Mouse (Mus musculus) kidney, embryonic 16.5 days (tissue): ENCODE data around the gene Fgfr2. TPM values are rescaled to one million over a fixed set of nuclear protein-coding genes. Genes with fewer than 3 reads are reported as not detected.
A peak's percentile ranks its signal among the peaks of the same experiment; 100 is the strongest.

Experiments
- ATAC-seq: fragments of 200-750 bp; cut with Nextera tagmentation; 2 replicates; pipeline ENCODE4 v1.8.0; 2017; ENCODE audit warnings: moderate TSS enrichment; ENCODE audit not compliant: low FRiP score, low TSS enrichment
- H3K27ac ChIP-seq: fragments of 300-500 bp; sonication (generic); 2 replicates; pipeline ENCODE4 v1.5.1; 2014; ENCODE audit warnings: low read length
- H3K27me3 ChIP-seq: fragments of 300-500 bp; sonication (generic); 2 replicates; pipeline ENCODE4 v1.6.1; 2014; ENCODE audit warnings: low read length, control low read depth, mixed read lengths; ENCODE audit not compliant: insufficient read depth
- H3K36me3 ChIP-seq: fragments of 300-500 bp; sonication (generic); 2 replicates; pipeline ENCODE4 v1.6.1; 2014; ENCODE audit warnings: low read length, control low read depth, mixed read lengths; ENCODE audit not compliant: insufficient read depth
- H3K4me1 ChIP-seq: fragments of 300-500 bp; sonication (generic); 2 replicates; pipeline ENCODE4 v1.6.1; 2014; ENCODE audit warnings: low read length, control low read depth, mixed read lengths; ENCODE audit not compliant: insufficient read depth
- H3K4me2 ChIP-seq: fragments of 300-500 bp; sonication (generic); replicated peaks from 2 replicates; pipeline ENCODE4 v1.6.1; 2014; ENCODE audit warnings: low read depth, low read length
- H3K4me3 ChIP-seq: fragments of 300-500 bp; sonication (generic); 2 replicates; pipeline ENCODE4 v1.5.1; 2014; ENCODE audit warnings: mild to moderate bottlenecking, low read length
- H3K9ac ChIP-seq: fragments of 300-500 bp; sonication (generic); replicated peaks from 2 replicates; pipeline ENCODE4 v1.6.1; 2014; ENCODE audit warnings: low read length
- H3K9me3 ChIP-seq: fragments of 300-500 bp; sonication (generic); 2 replicates; pipeline ENCODE4 v1.6.1; 2016; ENCODE audit warnings: low read length, control low read depth
- WGBS: fragments of 180-500 bp; shearing (Covaris S2); extraction: QIAGEN DNeasy Blood & Tissue Kit; methylation state at CpG from one replicate; pipeline ENCODE4 v1.1.7; 2014; 5-methylcytosine and 5-hydroxymethylcytosine counted together
- polyA plus RNA-seq: library from polyadenylated mRNA; unstranded; fragments of >200 nt; fragmentation: Nextera tagmentation; extraction: Ambion mirVana; gene quantifications from 2 replicates; pipeline ENCODE4 v1.2.1, GENCODE M21; 2015

Fgfr2 gene
- polyA plus RNA-seq, 1 experiment from 2014 or later: 118 TPM

DNA sequence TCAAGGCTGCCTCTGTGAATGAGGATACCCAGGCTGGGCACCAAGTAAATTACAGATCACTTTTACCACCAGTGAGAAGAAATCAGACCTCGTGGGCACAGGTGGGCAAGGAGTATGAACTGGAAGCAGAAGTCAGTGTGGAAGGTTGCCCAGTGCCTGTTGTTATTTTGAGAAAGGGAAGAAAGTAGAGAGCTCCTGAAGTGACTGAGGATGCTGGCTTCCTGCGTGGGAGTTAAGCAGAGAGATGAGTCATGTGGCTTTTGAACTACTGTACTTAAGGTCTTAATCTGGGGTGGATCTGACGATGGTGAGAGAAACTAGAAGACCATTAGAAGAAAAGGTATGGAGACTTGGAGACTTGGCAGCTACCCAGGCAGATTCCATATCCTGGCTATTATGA is 2236.9 kb downstream of the Fgfr2 start:
- ATAC-seq: no peak
- no peaks in the 10 kb centered on the region for H3K27me3 ChIP-seq
- peaks cover 22% of the 10 kb centered on the region for H3K36me3 ChIP-seq
- no peaks in the 10 kb centered on the region for H3K9me3 ChIP-seq
- H3K4me3 ChIP-seq: no peak overlapping the region
- no peak overlapping the region for H3K9ac ChIP-seq
- WGBS: 77% methylated on average over 3 of the region's 3 CpGs
- H3K4me2 ChIP-seq: no peak overlapping the region
- no peak overlapping the region for H3K27ac ChIP-seq
- no peaks in the 10 kb centered on the region for H3K4me1 ChIP-seq

DNA sequence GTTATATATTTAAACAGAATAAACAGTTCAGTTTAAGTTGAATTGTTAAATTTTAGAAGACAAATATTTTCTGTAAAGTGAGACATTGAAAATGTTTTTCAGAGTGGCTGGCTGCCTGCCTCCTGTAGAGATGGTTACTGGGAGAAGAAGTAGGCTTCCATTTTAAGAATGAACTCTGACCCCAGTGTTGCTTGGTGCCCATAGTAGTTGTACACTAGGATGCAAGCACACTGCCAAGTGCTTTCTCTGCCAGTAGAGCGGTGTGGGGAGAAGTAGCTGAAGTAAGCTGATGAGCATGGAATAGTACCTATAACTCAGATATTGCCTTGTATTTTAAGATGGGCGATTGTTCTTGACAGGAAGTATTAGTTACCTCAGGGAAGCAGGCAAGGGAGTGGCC is 2239.0 kb downstream of the Fgfr2 start:
- Histone ChIP-seq H3K4me1 (no peaks in the 10 kb centered on the region), H3K9me3 (no peaks in the 10 kb centered on the region), H3K27ac (no peak overlapping the region), H3K9ac (no peak overlapping the region), H3K4me2 (no peak overlapping the region), H3K36me3 (peaks cover 29% of the 10 kb centered on the region), H3K27me3 (no peaks in the 10 kb centered on the region), H3K4me3 (no peak overlapping the region)
- WGBS: 89% methylated on average over 2 of the region's 2 CpGs
- no peak for ATAC-seq

- peak overlapping the region; percentile 30 for H3K4me3 ChIP-seq
- no peak overlapping the region; the same call in 1 of the 2 replicates for H3K9ac ChIP-seq
- peaks cover 22% of the 10 kb centered on the region for H3K4me1 ChIP-seq
- no peaks in the 10 kb centered on the region for H3K9me3 ChIP-seq
- peak overlapping the region; percentile 62 for H3K4me2 ChIP-seq
- H3K27ac ChIP-seq: peak overlapping the region; percentile 5; the same call in 1 of the 2 replicates
- WGBS: 56% methylated on average over 3 of the region's 3 CpGs
- no peaks in the 10 kb centered on the region for H3K36me3 ChIP-seq
- ATAC-seq: no peak
- no peaks in the 10 kb centered on the region for H3K27me3 ChIP-seq
These were observed 2255.9 kb downstream of the Fgfr2 start for GRCm38 (mm10) chr7:130867256-130867655.

DNA sequence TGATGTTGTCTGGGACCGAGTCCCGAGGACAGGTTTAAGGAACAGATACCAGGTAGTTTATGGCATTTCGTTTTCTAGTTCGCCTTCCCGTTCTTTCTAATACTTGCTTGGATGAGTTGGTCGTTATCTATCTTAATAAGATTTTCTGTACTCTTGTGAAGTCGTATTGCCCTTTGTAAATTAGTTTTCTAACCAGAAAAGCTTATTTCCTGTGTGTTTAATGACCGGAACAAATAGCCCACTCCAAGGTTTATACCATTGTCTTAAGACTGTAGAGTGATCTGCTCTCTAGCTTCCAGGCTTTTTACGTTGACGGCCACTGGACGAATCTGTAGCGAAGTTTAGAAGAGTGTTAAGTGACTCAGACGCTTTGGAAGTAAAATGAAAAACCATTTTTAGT is 2256.5 kb downstream of the Fgfr2 start:
- no peaks in the 10 kb centered on the region for H3K36me3 ChIP-seq
- peaks cover 22% of the 10 kb centered on the region for H3K4me1 ChIP-seq
- H3K27me3 ChIP-seq: no peaks in the 10 kb centered on the region
- ATAC-seq: no peak
- H3K4me2 ChIP-seq: peak overlapping the region; percentile 62
- peak overlapping the region; percentile 65 for H3K27ac ChIP-seq
- WGBS: under 1% methylated on average over 13 of the region's 13 CpGs
- no peaks in the 10 kb centered on the region for H3K9me3 ChIP-seq
- peak overlapping the region; percentile 81 for H3K9ac ChIP-seq
- peak overlapping the region; percentile 70 for H3K4me3 ChIP-seq

DNA sequence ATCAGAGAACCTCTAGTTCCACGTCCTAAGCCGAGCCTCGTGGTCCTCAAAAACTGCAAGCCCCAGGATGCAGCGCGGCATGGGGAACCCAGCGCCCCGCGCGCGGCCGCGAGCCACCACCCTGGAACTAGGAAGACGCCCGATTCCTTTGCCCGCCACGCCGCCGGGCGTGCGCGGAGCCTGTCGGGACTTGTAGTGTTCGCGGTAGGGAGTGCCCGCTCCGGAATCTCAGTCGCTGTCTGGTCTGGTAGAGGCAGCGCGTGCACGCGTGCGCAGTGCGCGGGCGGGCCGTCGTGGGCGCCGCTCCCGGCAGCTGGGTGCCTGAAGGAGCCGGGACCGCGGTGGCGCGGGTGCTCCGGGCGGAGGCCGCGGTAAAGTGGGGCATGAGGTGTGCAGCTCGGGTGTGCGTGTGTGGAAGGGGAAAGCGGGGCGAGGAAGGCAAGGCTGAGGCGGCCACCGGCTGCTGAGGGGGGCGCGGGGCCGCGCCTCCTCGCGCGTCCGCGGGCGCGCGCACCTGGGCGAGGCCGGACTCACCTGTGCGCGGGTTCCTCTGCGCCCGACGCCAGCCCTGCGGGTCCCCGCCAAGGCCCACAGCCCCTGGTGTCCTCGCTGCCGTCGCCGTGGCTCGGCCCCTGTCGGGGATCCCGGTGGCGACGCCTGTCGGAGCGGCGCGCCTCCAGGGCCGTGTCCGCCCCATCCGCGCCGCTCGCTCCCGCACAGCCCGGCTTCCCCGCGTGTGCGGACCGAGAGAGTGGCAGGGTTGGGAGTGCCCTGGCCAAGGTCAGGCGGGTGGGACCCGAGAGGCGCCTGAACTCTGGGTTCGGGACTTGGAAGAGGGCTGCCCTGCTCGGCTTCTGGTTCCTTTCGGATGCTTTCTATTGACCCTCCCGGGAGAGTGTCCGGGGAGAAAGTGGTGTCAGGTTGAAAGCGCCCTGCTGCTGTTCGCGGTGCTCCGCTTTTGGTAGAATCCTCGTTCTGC is 2257.2 kb downstream of the Fgfr2 start, which contains the start of gene Plekha1:
Gene Plekha1 (plus strand): TSS at position 144 of the 979 bp plus-strand sequence.
- H3K4me2 ChIP-seq: peak within 1 kb of the TSS; percentile 62
- ATAC-seq: peak; percentile 99
- H3K4me3 ChIP-seq: peak within 1 kb of the TSS; percentile 70
- H3K4me1 ChIP-seq: peaks cover 23% of the 10 kb centered on the region
- WGBS: under 1% methylated on average over 111 of the region's 114 CpGs
- no peaks in the 10 kb centered on the region for H3K36me3 ChIP-seq
- no peaks in the 10 kb centered on the region for H3K9me3 ChIP-seq
- peak within 1 kb of the TSS; percentile 65 for H3K27ac ChIP-seq
- H3K9ac ChIP-seq: peak within 1 kb of the TSS; percentile 81
- no peaks in the 10 kb centered on the region for H3K27me3 ChIP-seq

DNA sequence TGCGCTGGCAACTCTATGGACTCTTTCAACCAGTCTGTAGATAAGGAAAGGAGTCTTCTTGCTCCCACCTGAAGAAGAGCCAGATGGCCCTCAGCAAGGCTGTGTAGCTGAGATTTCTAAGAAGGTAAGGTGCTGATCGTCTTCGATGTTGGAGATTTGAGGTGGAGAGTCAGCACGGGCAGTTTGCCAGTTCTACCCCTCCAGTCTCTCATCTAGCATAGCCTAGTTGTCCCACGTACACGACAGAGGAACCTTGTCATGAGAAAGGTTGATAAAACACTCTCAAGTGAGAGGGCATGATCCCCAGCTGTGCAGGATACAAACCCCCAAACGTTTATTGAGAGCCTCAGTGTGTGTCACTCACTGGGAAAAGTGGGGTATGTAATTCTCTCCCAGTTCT is 2258.4 kb downstream of the Fgfr2 start:
- 75% methylated on average over 7 of the region's 7 CpGs for whole genome bisulfite sequencing

DNA sequence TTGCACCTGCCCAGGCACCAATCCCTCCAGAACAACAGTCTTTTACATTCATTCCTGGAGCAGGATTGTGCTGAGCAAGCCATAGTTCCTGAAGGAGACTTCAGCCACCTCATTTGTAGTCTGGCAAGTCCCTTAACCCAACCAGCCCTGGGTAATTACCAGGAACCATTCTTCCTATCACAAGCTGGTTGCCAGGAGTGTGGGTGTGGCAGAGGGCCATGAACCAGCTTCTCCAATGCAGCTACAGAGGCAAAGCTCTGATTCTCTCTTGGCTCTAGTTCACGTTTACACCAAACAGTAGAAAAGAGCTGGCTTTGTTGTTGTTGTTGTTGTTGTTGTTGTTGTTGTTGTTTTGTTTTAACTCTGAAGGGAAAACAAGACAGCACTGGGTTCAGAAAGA is 2260.6 kb downstream of the Fgfr2 start:
- peaks cover 27% of the 10 kb centered on the region for H3K4me1 ChIP-seq
- no peak for ATAC-seq
- H3K9me3 ChIP-seq: no peaks in the 10 kb centered on the region
- 48% methylated on average over 1 of the region's 1 CpGs for WGBS
- no peak overlapping the region for H3K27ac ChIP-seq
- H3K36me3 ChIP-seq: no peaks in the 10 kb centered on the region
- H3K9ac ChIP-seq: no peak overlapping the region
- no peak overlapping the region for H3K4me3 ChIP-seq
- H3K27me3 ChIP-seq: no peaks in the 10 kb centered on the region
- no peak overlapping the region for H3K4me2 ChIP-seq

More for the DNA sequence above, 2258.4 kb downstream of the Fgfr2 start:
- no peak overlapping the region for H3K4me2 ChIP-seq
- no peaks in the 10 kb centered on the region for H3K27me3 ChIP-seq
- H3K9me3 ChIP-seq: no peaks in the 10 kb centered on the region
- H3K27ac ChIP-seq: no peak overlapping the region
- no peak overlapping the region for H3K4me3 ChIP-seq
- peaks cover 23% of the 10 kb centered on the region for H3K4me1 ChIP-seq
- H3K36me3 ChIP-seq: no peaks in the 10 kb centered on the region
- no peak for ATAC-seq
- H3K9ac ChIP-seq: no peak overlapping the region

GRCm38 (mm10) chr7:130860721-130861142 is 2262.4 kb downstream of the Fgfr2 start:
- WGBS: 41% methylated on average over 11 of the region's 11 CpGs

DNA sequence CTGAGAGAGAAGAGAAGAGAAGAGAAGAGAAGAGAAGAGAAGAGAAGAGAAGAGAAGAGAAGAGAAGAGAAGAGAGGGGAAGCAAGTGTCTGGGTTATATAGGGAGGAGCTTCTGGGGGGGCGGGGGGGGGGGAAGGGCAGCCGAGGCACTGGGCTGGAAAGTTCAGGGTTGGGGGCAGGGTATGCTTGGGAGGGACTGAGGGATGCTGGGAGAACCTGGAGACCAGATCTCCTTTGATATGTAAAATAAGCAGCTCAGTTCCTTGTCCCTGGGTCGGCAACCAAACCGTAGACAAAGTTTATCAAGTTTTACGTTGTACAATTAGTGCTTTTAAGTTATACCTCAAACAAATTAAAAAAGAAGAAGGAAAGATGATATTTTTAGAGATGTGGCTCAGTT is 2263.2 kb downstream of the Fgfr2 start:
- no peak overlapping the region for H3K4me3 ChIP-seq
- H3K4me1 ChIP-seq: peaks cover 19% of the 10 kb centered on the region; the same call in 1 of the 2 replicates
- no peaks in the 10 kb centered on the region for H3K36me3 ChIP-seq
- no peak overlapping the region for H3K9ac ChIP-seq
- no peak for ATAC-seq
- H3K27me3 ChIP-seq: no peaks in the 10 kb centered on the region
- no peak overlapping the region for H3K4me2 ChIP-seq
- H3K9me3 ChIP-seq: no peaks in the 10 kb centered on the region
- H3K27ac ChIP-seq: peak overlapping the region; percentile 49; the same call in 1 of the 2 replicates
- WGBS: 28% methylated on average over 5 of the region's 5 CpGs

More at GRCm38 (mm10) chr7:130860721-130861142, 2262.4 kb downstream of the Fgfr2 start:
- H3K9ac ChIP-seq: no peak overlapping the region
- no peak overlapping the region for H3K4me3 ChIP-seq
- H3K9me3 ChIP-seq: no peaks in the 10 kb centered on the region
- no peak overlapping the region for H3K4me2 ChIP-seq
- peak; percentile 30 for ATAC-seq
- peak overlapping the region; percentile 49 for H3K27ac ChIP-seq
- H3K4me1 ChIP-seq: peaks cover 22% of the 10 kb centered on the region; the same call in 1 of the 2 replicates
- H3K36me3 ChIP-seq: no peaks in the 10 kb centered on the region
- no peaks in the 10 kb centered on the region for H3K27me3 ChIP-seq

GRCm38 (mm10) chr7:130857973-130858372 is 2265.2 kb downstream of the Fgfr2 start:
- Histone ChIP-seq H3K9ac (no peak overlapping the region), H3K27me3 (no peaks in the 10 kb centered on the region), H3K4me2 (no peak overlapping the region), H3K9me3 (no peaks in the 10 kb centered on the region), H3K4me3 (no peak overlapping the region), H3K27ac (no peak overlapping the region), H3K36me3 (no peaks in the 10 kb centered on the region), H3K4me1 (peaks cover 19% of the 10 kb centered on the region; the same call in 1 of the 2 replicates)
- WGBS: 69% methylated on average over 6 of the region's 6 CpGs
- ATAC-seq: no peak
